Mouse (Mus musculus): ENCODE results near the gene Vgll4.

DNA sequence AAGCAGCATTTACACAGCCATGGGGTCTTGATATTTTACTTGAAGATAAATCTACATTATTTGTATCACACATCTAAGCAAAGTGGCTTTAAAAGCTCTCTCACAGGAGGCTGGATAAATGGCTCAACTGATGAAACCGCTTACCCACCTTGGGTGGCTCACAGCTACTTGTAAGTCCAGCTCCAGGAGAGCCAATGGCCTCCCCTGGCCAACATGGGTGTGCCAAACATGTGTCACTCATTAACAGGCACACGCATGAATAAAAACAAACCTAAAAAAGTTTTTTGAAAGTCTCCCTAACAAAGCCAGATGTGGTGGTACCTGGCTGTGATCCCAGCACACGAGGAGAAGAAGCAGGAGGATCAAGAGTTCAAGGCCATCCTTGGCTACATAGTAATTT is 34.4 kb downstream of the Vgll4 start:
- TF ChIP-seq CTCF (IDR thresholded peaks at IDR 0.05; ENCODE audit: low read depth, low read length) (no peak), TAL1 (conservative IDR thresholded peaks at IDR 0.05; ENCODE audit: low read depth, low read length) (no peak), GATA1 (IDR thresholded peaks at IDR 0.05; ENCODE audit: borderline replicate concordance, low read length) (no peak), POLR2AphosphoS5 (IDR thresholded peaks at IDR 0.05; ENCODE audit: insufficient replicate concordance, low read depth, low read length) (no peak), GATA2 (IDR thresholded peaks at IDR 0.05; ENCODE audit: borderline replicate concordance, low read depth, low read length) (no peak)
